Comparison of ENCODE assay signal across 34 mouse cellular contexts in the genomic region with DNA sequence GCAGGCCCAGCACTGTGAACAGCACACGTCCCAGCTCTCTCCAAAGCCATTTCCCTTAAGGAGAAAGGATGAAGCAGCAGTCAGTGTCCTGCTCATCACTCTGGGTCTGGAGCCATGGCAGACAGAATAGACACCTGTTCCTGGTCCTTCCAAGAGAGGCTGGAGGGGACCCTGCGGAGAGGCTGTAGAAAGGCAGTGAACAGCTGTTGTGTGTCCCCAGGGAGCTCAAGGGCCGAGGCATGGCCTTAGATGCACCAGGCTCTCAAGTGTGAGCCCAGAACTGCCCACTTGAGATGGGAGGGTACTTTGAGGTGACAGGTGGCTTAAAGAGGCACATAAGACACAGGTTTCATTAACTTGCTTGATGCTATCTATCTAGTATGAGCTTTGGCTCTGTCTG. TPM values are rescaled to one million over a fixed set of nuclear protein-coding genes. Genes with fewer than 3 reads are reported as not detected.
DNase-seq lines count a peak whose midpoint lies in the region; ATAC-seq and TF ChIP-seq lines count a peak whose summit lies in the region.
"Had no signal": no experiment of that assay in that cellular context is flagged by ENCODE, and none has a peak within 500 bp of the region (broad histone marks: within the 10 kb centered on the region; RNA-seq: fewer than 3 reads in every experiment).

No protein-coding gene starts in this region.

- H3K27me3 ChIP-seq in forebrain, postnatal 0 days (ENCODE audit: insufficient read depth, low read length), result no peaks in the 10 kb centered on the region
- H3K27me3 ChIP-seq: embryonic facial prominence, embryonic 12.5 days; heart, embryonic 12.5 days; hindbrain, embryonic 15.5 days; neural tube, embryonic 15.5 days had no signal

- no peak for ATAC-seq in cerebellum, adult (ENCODE audit: insufficient number of reproducible peaks, low FRiP score, low TSS enrichment)
- ATAC-seq in forebrain, postnatal 0 days, result no peak
- ATAC-seq: forebrain, embryonic 16.5 days; inflammation-experienced regulatory T-cells, adult 6 months had no signal

- H3K36me3 ChIP-seq in forebrain, postnatal 0 days (ENCODE audit: insufficient read depth), result no peaks in the 10 kb centered on the region
- H3K36me3 ChIP-seq: hindbrain, embryonic 15.5 days; neural tube, embryonic 15.5 days had no signal

- no peak overlapping the region for H3K4me3 ChIP-seq in forebrain, postnatal 0 days (ENCODE audit: low read depth, low read length)
- H3K4me3 ChIP-seq: embryonic facial prominence, embryonic 12.5 days; erythroblast, embryonic 14.5 days; heart, embryonic 12.5 days; hindbrain, embryonic 10.5 days; hindbrain, embryonic 15.5 days; neural tube, embryonic 15.5 days had no signal

- H3K27ac ChIP-seq in forebrain, postnatal 0 days (ENCODE audit: low read depth, low read length), result no peak overlapping the region
- H3K27ac ChIP-seq: embryonic facial prominence, embryonic 12.5 days; hindbrain, embryonic 10.5 days; hindbrain, embryonic 15.5 days; kidney, postnatal 0 days; liver, embryonic 14.5 days; neural tube, embryonic 15.5 days had no signal

- no peak overlapping the region for H3K4me2 ChIP-seq in forebrain, postnatal 0 days (ENCODE audit: low read depth)
- H3K4me2 ChIP-seq: embryonic facial prominence, embryonic 12.5 days; heart, embryonic 12.5 days; hindbrain, embryonic 15.5 days; lung, embryonic 14.5 days; neural tube, embryonic 15.5 days had no signal

- H3K9ac ChIP-seq in forebrain, postnatal 0 days, result no peak overlapping the region
- H3K9ac ChIP-seq: embryonic facial prominence, embryonic 12.5 days; heart, embryonic 12.5 days; hindbrain, embryonic 15.5 days; liver, embryonic 14.5 days; lung, embryonic 14.5 days; neural tube, embryonic 15.5 days had no signal

- DNase-seq in gastrocnemius, adult 8-10 months (ENCODE audit: low spot score in 2 of 2), result peak; percentile 39 to 56
- no peak for DNase-seq in gastrocnemius, postnatal 10 days
- peak; percentile 37 for DNase-seq in retina, embryonic 14.5 days (ENCODE audit: low spot score)
- no peak for DNase-seq in retina, postnatal 1 day
- peak; percentile 41 for DNase-seq in gastrocnemius, postnatal 25 days
- no peak for DNase-seq in forebrain, postnatal 0 days
- DNase-seq: adrenal gland, postnatal 10 days; cerebellum, adult 11 months; cerebellum, adult 9-10 months; cerebellum, postnatal 36 days; heart, adult 18-20 months; heart, postnatal 10 days; kidney, adult 18-20 months; kidney, postnatal 4 days; liver; lung, embryonic 14.5 days; lung, postnatal 14 days; midbrain, embryonic 14.5 days; right cerebral cortex, adult 18-20 months; thymus, adult 2 months; thymus, postnatal 36 days had no signal

- H3K9me3 ChIP-seq in forebrain, postnatal 0 days (ENCODE audit: low read length), result no peaks in the 10 kb centered on the region
- H3K9me3 ChIP-seq: embryonic facial prominence, embryonic 12.5 days; G1E; heart, embryonic 12.5 days; hindbrain, embryonic 10.5 days; hindbrain, embryonic 15.5 days; neural tube, embryonic 15.5 days had no signal

- TF ChIP-seq CTCF in forebrain, postnatal 0 days (IDR thresholded peaks at IDR 0.05; ENCODE audit: low read depth), result no peak

- peaks cover 3% of the 10 kb centered on the region; the same call in 1 of the 2 replicates for H3K4me1 ChIP-seq in forebrain, postnatal 0 days (ENCODE audit: insufficient read depth)

- 72% methylated on average over 3 of the region's 3 CpGs for WGBS in forebrain, postnatal 0 days

RNA-seq across cellular contexts. Expression of gene Fgfr2, which starts 20.6 kb away (rescaled TPM):
- 1 to 10 TPM in 1 of 4 experiments, under 1 TPM in 3; 0.17 to 1.3 (median 0.62) TPM for total RNA-seq in gastrocnemius, adult 8-10 months (2022)
- 1 to 10 TPM; 3.0 to 6.1 TPM for total RNA-seq in gastrocnemius, postnatal 10 days (2021)
- under 1 TPM; 0.33 to 0.96 TPM for total RNA-seq in gastrocnemius, postnatal 25 days (2021)
- total RNA-seq in forebrain, postnatal 0 days (2014; rRNA removed), result 36.9 and 47.6 TPM in 2 replicates
- 13.4 and 17.1 TPM in 2 replicates for polyA plus RNA-seq in forebrain, postnatal 0 days (2015; fragmentation: Nextera tagmentation; extraction: Ambion mirVana)
- total RNA-seq: monocyte, adult 5-6 weeks had no signal
- polyA plus RNA-seq: erythroblast, embryonic 14.5 days; G1E had no signal

RNA-seq across cellular contexts. Expression of gene Ctbp2, which starts 21.6 kb away (rescaled TPM):
- total RNA-seq in gastrocnemius, adult 8-10 months (2022), result 10 to 100 TPM; 15.9 to 19.6 (median 18.1) TPM
- 10 to 100 TPM; 33.8 to 40.9 TPM for total RNA-seq in gastrocnemius, postnatal 10 days (2021)
- 10 to 100 TPM; 11.7 to 15.9 TPM for total RNA-seq in gastrocnemius, postnatal 25 days (2021)
- 63.3 and 80.3 TPM in 2 replicates for total RNA-seq in forebrain, postnatal 0 days (2014; rRNA removed)
- 32.4 and 35.2 TPM in 2 replicates for polyA plus RNA-seq in forebrain, postnatal 0 days (2015; fragmentation: Nextera tagmentation; extraction: Ambion mirVana)

Comparison
In these comparisons a context has a peak if more than half of its experiments do, and no peak if none do; other contexts are left out.
1. DNase-seq: peak in gastrocnemius, adult 8-10 months (2 of 2), retina, embryonic 14.5 days (single experiment) and gastrocnemius, postnatal 25 days (single experiment); none in gastrocnemius, postnatal 10 days (single experiment), retina, postnatal 1 day (single experiment) and forebrain, postnatal 0 days (single experiment).